26 mouse cellular contexts compared by ENCODE assay signal in genomic region chr6:113429965-113430364, GRCm38 (mm10). TPM values are rescaled to one million over a fixed set of nuclear protein-coding genes. Genes with fewer than 3 reads are reported as not detected.
DNase-seq lines count a peak whose midpoint lies in the region; ATAC-seq and TF ChIP-seq lines count a peak whose summit lies in the region.
"Had no signal": no experiment of that assay in that cellular context is flagged by ENCODE, and none has a peak within 500 bp of the region (broad histone marks: within the 10 kb centered on the region; RNA-seq: fewer than 3 reads in every experiment).

No protein-coding gene starts in this region.

- H3K27ac ChIP-seq in liver, adult 2 months (replicated peaks; ENCODE audit: insufficient read depth, low read depth, low read length): peak overlapping the region; percentile 82
- H3K27ac ChIP-seq in liver, embryonic 11.5 days (ENCODE audit: low read depth, low read length): no peak overlapping the region
- peak overlapping the region; percentile 52 for H3K27ac ChIP-seq in brown adipose tissue, adult 24 weeks (replicated peaks; ENCODE audit: low read depth, low read length)
- H3K27ac ChIP-seq in forebrain, embryonic 11.5 days (ENCODE audit: low read depth, low read length): no peak overlapping the region
- H3K27ac ChIP-seq: embryonic facial prominence, embryonic 10.5 days; embryonic facial prominence, embryonic 12.5 days; forebrain, embryonic 12.5 days had no signal

- TF ChIP-seq POLR2A in liver, adult 2 months (IDR thresholded peaks at IDR 0.05; ENCODE audit: extremely low read depth, insufficient read depth, low read length): no peak

- ATAC-seq in liver, embryonic 11.5 days (replicated peaks; ENCODE audit: low FRiP score): no peak
- ATAC-seq in megakaryocyte, adult 5-6 weeks (ENCODE audit: poor library complexity, severe bottlenecking): no peak
- no peak for ATAC-seq in forebrain, embryonic 11.5 days (replicated peaks; ENCODE audit: low FRiP score)
- ATAC-seq: CD4-positive, CD25-positive, alpha-beta regulatory T cell, adult 4 months; forebrain, embryonic 14.5 days; forebrain, postnatal 0 days had no signal

- H3K9me3 ChIP-seq in liver, embryonic 11.5 days (ENCODE audit: control insufficient read depth, low read length): no peaks in the 10 kb centered on the region
- peaks cover 4% of the 10 kb centered on the region for H3K9me3 ChIP-seq in megakaryocyte, embryonic 14.5 days
- H3K9me3 ChIP-seq in forebrain, embryonic 11.5 days (ENCODE audit: control insufficient read depth, low read length): no peaks in the 10 kb centered on the region; the same call in 1 of the 2 replicates
- H3K9me3 ChIP-seq: embryonic facial prominence, embryonic 10.5 days; embryonic facial prominence, embryonic 12.5 days had no signal

- H3K79me2 ChIP-seq in liver, adult 2 months (ENCODE audit: control insufficient read depth, insufficient read depth, low read length): peaks cover 28% of the 10 kb centered on the region; the same call in 1 of the 2 replicates

- H3K9ac ChIP-seq in liver, adult 2 months (ENCODE audit: low read depth, low read length): peak overlapping the region; percentile 82
- H3K9ac ChIP-seq in liver, embryonic 11.5 days (ENCODE audit: low read depth, low read length): no peak overlapping the region
- no peak overlapping the region for H3K9ac ChIP-seq in forebrain, embryonic 11.5 days (ENCODE audit: low read length)
- H3K9ac ChIP-seq: embryonic facial prominence, embryonic 12.5 days; forebrain, embryonic 12.5 days; forebrain, postnatal 0 days had no signal

- peaks cover 2% of the 10 kb centered on the region; the same call in 1 of the 2 replicates for H3K36me3 ChIP-seq in liver, adult 2 months (ENCODE audit: control insufficient read depth, insufficient read depth, low read length)
- H3K36me3 ChIP-seq in liver, embryonic 11.5 days (ENCODE audit: control insufficient read depth, insufficient read depth, low read length): no peaks in the 10 kb centered on the region
- no peaks in the 10 kb centered on the region for H3K36me3 ChIP-seq in megakaryocyte, embryonic 14.5 days (replicated peaks; ENCODE audit: low read length)
- H3K36me3 ChIP-seq in forebrain, embryonic 11.5 days (ENCODE audit: control insufficient read depth, insufficient read depth, low read length): no peaks in the 10 kb centered on the region
- H3K36me3 ChIP-seq: embryonic facial prominence, embryonic 10.5 days; embryonic facial prominence, embryonic 12.5 days; forebrain, embryonic 12.5 days; G1E had no signal

- 20% methylated on average over 3 of the region's 3 CpGs for WGBS in liver, adult 2 months
- WGBS in liver, embryonic 11.5 days: 58% methylated on average over 3 of the region's 3 CpGs
- 73% methylated on average over 3 of the region's 3 CpGs for WGBS in forebrain, embryonic 11.5 days

- H3K4me2 ChIP-seq in liver, embryonic 11.5 days: no peak overlapping the region
- H3K4me2 ChIP-seq in forebrain, embryonic 11.5 days (ENCODE audit: low read depth, low read length, severe bottlenecking): no peak overlapping the region
- H3K4me2 ChIP-seq: embryonic facial prominence, embryonic 12.5 days; forebrain, embryonic 12.5 days had no signal

- H3K4me1 ChIP-seq in liver, adult 2 months (ENCODE audit: control insufficient read depth, insufficient read depth, low read length): peaks cover 34% of the 10 kb centered on the region
- no peaks in the 10 kb centered on the region for H3K4me1 ChIP-seq in liver, embryonic 11.5 days (replicated peaks; ENCODE audit: control insufficient read depth, insufficient read depth, low read length)
- H3K4me1 ChIP-seq in megakaryocyte, embryonic 14.5 days: peaks cover 36% of the 10 kb centered on the region
- H3K4me1 ChIP-seq in brown adipose tissue, adult 24 weeks (ENCODE audit: control insufficient read depth, insufficient read depth, insufficient read length, low read length): no peaks in the 10 kb centered on the region
- H3K4me1 ChIP-seq in forebrain, embryonic 11.5 days (replicated peaks; ENCODE audit: control insufficient read depth, insufficient read depth, low read length): no peaks in the 10 kb centered on the region
- H3K4me1 ChIP-seq: embryonic facial prominence, embryonic 12.5 days; forebrain, embryonic 12.5 days had no signal

- no peaks in the 10 kb centered on the region for H3K27me3 ChIP-seq in liver, adult 2 months (ENCODE audit: control insufficient read depth, insufficient read depth, low read length)
- no peaks in the 10 kb centered on the region for H3K27me3 ChIP-seq in liver, embryonic 11.5 days (replicated peaks; ENCODE audit: control insufficient read depth, insufficient read depth, low read length)
- H3K27me3 ChIP-seq in megakaryocyte, embryonic 14.5 days (replicated peaks): peaks cover 28% of the 10 kb centered on the region
- no peaks in the 10 kb centered on the region for H3K27me3 ChIP-seq in forebrain, embryonic 11.5 days (ENCODE audit: control insufficient read depth, insufficient read depth, low read length)
- H3K27me3 ChIP-seq: embryonic facial prominence, embryonic 12.5 days; forebrain, embryonic 12.5 days had no signal

- no peak for TF ChIP-seq CTCF in liver, adult 2 months (IDR thresholded peaks at IDR 0.05; ENCODE audit: low read depth, low read length)

- H3K4me3 ChIP-seq in liver, adult 2 months (ENCODE audit: insufficient read depth, low read depth, low read length): peak overlapping the region; percentile 58
- no peak overlapping the region for H3K4me3 ChIP-seq in liver, embryonic 11.5 days (ENCODE audit: low read depth, low read length)
- peak overlapping the region; percentile 4 for H3K4me3 ChIP-seq in megakaryocyte, embryonic 14.5 days (replicated peaks)
- H3K4me3 ChIP-seq in brown adipose tissue, adult 24 weeks (ENCODE audit: insufficient read depth, low read depth, low read length): peak overlapping the region; percentile 68
- no peak overlapping the region for H3K4me3 ChIP-seq in forebrain, embryonic 11.5 days (ENCODE audit: low read depth, low read length)
- H3K4me3 ChIP-seq: embryonic facial prominence, embryonic 10.5 days; embryonic facial prominence, embryonic 12.5 days; forebrain, embryonic 12.5 days had no signal

- peak; percentile 80 for DNase-seq in liver, adult 2 months (ENCODE audit: extremely low read depth, low read depth, low spot score)
- DNase-seq in liver, embryonic 11.5 days (ENCODE audit: low spot score): no peak
- DNase-seq in neural tube, embryonic 10.5 days (ENCODE audit: extremely low spot score, low spot score): no peak
- no peak for DNase-seq in forebrain, embryonic 11.5 days (ENCODE audit: low spot score)
- DNase-seq: adrenal gland, adult 8-10 months; adrenal gland, postnatal 14 days; adrenal gland, postnatal 36 days; B cell, adult 2 months; cerebellum, adult 11 months; cerebellum, adult 18-20 months; cerebellum, adult 8-10 months; cerebellum, adult 9-11 months; cerebellum, postnatal 14 days; cerebellum, postnatal 36 days; forebrain, postnatal 0 days had no signal

RNA-seq across cellular contexts. Expression of gene Cidec, which starts 5.6 kb away (rescaled TPM):
- total RNA-seq in liver, adult 2 months (2014; rRNA removed): 0.92 and 1.5 TPM in 2 replicates
- polyA plus RNA-seq in liver, adult 2 months (2012; rRNA removed): 1.1 and 1.5 TPM in 2 replicates
- 0.26 TPM in 1 of 2 replicates, not detected in the other for polyA plus RNA-seq in liver, embryonic 11.5 days (2014; fragmentation: Nextera tagmentation; extraction: Ambion mirVana)
- polyA plus RNA-seq in megakaryocyte, embryonic 14.5 days (2012; ENCODE audit: insufficient read depth, low replicate concordance): not detected in 2 replicates
- total RNA-seq in megakaryocyte, adult 5-6 weeks (2015): not detected in 2 replicates
- not detected in 2 replicates for total RNA-seq in megakaryocyte, adult 5-6 weeks (2017)
- 797 and 1,047 TPM in 2 replicates for polyA plus RNA-seq in brown adipose tissue, adult 24 weeks (2012; ENCODE audit: insufficient read depth, insufficient read length, missing spikeins)
- not detected in 2 replicates for polyA plus RNA-seq in forebrain, embryonic 11.5 days (2014; fragmentation: Nextera tagmentation; extraction: Ambion mirVana)
- total RNA-seq: CH12.LX; forebrain, postnatal 0 days had no signal
- polyA plus RNA-seq: CD4-positive, CD25-positive, alpha-beta regulatory T cell, adult 4 months; cortical plate, adult 2 months; embryonic facial prominence, embryonic 10.5 days; embryonic facial prominence, embryonic 12.5 days; forebrain, embryonic 12.5 days; forebrain, embryonic 14.5 days; forebrain, postnatal 0 days; G1E had no signal

RNA-seq across cellular contexts. Expression of gene Rpusd3, which starts 10.8 kb away (rescaled TPM):
- 14.2 and 17.2 TPM in 2 replicates for total RNA-seq in liver, adult 2 months (2014; rRNA removed)
- 106 and 118 TPM in 2 replicates for polyA plus RNA-seq in liver, adult 2 months (2012; rRNA removed)
- 27.4 and 32.1 TPM in 2 replicates for polyA plus RNA-seq in liver, embryonic 11.5 days (2014; fragmentation: Nextera tagmentation; extraction: Ambion mirVana)
- 76.2 and 91.3 TPM in 2 replicates for polyA plus RNA-seq in megakaryocyte, embryonic 14.5 days (2012; ENCODE audit: insufficient read depth, low replicate concordance)
- total RNA-seq in megakaryocyte, adult 5-6 weeks (2015): 2.5 and 6.2 TPM in 2 replicates
- total RNA-seq in megakaryocyte, adult 5-6 weeks (2017): 2.5 and 3.0 TPM in 2 replicates
- 15.7 and 17.8 TPM in 2 replicates for polyA plus RNA-seq in brown adipose tissue, adult 24 weeks (2012; ENCODE audit: insufficient read depth, insufficient read length, missing spikeins)
- polyA plus RNA-seq in forebrain, embryonic 11.5 days (2014; fragmentation: Nextera tagmentation; extraction: Ambion mirVana): 26.7 and 28.5 TPM in 2 replicates

RNA-seq across cellular contexts. Expression of gene Jagn1, which starts 12.4 kb away (rescaled TPM):
- total RNA-seq in liver, adult 2 months (2014; rRNA removed): 20.2 and 26.6 TPM in 2 replicates
- 59.1 and 61.5 TPM in 2 replicates for polyA plus RNA-seq in liver, adult 2 months (2012; rRNA removed)
- polyA plus RNA-seq in liver, embryonic 11.5 days (2014; fragmentation: Nextera tagmentation; extraction: Ambion mirVana): 72.1 and 72.7 TPM in 2 replicates
- 1.5 and 10.3 TPM in 2 replicates for polyA plus RNA-seq in megakaryocyte, embryonic 14.5 days (2012; ENCODE audit: insufficient read depth, low replicate concordance)
- total RNA-seq in megakaryocyte, adult 5-6 weeks (2015): 34.2 and 43.6 TPM in 2 replicates
- 11.0 and 12.7 TPM in 2 replicates for total RNA-seq in megakaryocyte, adult 5-6 weeks (2017)
- polyA plus RNA-seq in brown adipose tissue, adult 24 weeks (2012; ENCODE audit: insufficient read depth, insufficient read length, missing spikeins): 34.1 and 34.8 TPM in 2 replicates
- polyA plus RNA-seq in forebrain, embryonic 11.5 days (2014; fragmentation: Nextera tagmentation; extraction: Ambion mirVana): 66.1 and 75.0 TPM in 2 replicates

RNA-seq across cellular contexts. Expression of gene Il17re, which starts 28.3 kb away (rescaled TPM):
- 0.46 TPM in 1 of 2 replicates, not detected in the other for total RNA-seq in liver, adult 2 months (2014; rRNA removed)
- polyA plus RNA-seq in liver, adult 2 months (2012; rRNA removed): 0.26 TPM in 2 replicates
- 0.74 and 1.5 TPM in 2 replicates for polyA plus RNA-seq in liver, embryonic 11.5 days (2014; fragmentation: Nextera tagmentation; extraction: Ambion mirVana)
- polyA plus RNA-seq in megakaryocyte, embryonic 14.5 days (2012; ENCODE audit: insufficient read depth, low replicate concordance): 1.0 TPM in 1 of 2 replicates, not detected in the other
- total RNA-seq in megakaryocyte, adult 5-6 weeks (2015): not detected in 2 replicates
- not detected in 2 replicates for total RNA-seq in megakaryocyte, adult 5-6 weeks (2017)
- polyA plus RNA-seq in brown adipose tissue, adult 24 weeks (2012; ENCODE audit: insufficient read depth, insufficient read length, missing spikeins): 5.9 and 8.7 TPM in 2 replicates
- polyA plus RNA-seq in forebrain, embryonic 11.5 days (2014; fragmentation: Nextera tagmentation; extraction: Ambion mirVana): 1.0 and 1.2 TPM in 2 replicates
- total RNA-seq: forebrain, postnatal 0 days had no signal
- polyA plus RNA-seq: forebrain, embryonic 14.5 days; G1E had no signal

RNA-seq across cellular contexts. Expression of gene Ttll3, which starts 40.9 kb away (rescaled TPM):
- total RNA-seq in liver, adult 2 months (2014; rRNA removed): 0.65 and 1.5 TPM in 2 replicates
- polyA plus RNA-seq in liver, adult 2 months (2012; rRNA removed): 1.7 TPM in 2 replicates
- 1.6 and 2.4 TPM in 2 replicates for polyA plus RNA-seq in liver, embryonic 11.5 days (2014; fragmentation: Nextera tagmentation; extraction: Ambion mirVana)
- polyA plus RNA-seq in megakaryocyte, embryonic 14.5 days (2012; ENCODE audit: insufficient read depth, low replicate concordance): 28.0 and 63.9 TPM in 2 replicates
- total RNA-seq in megakaryocyte, adult 5-6 weeks (2015): 6.2 and 7.2 TPM in 2 replicates
- total RNA-seq in megakaryocyte, adult 5-6 weeks (2017): 7.7 and 9.9 TPM in 2 replicates
- polyA plus RNA-seq in brown adipose tissue, adult 24 weeks (2012; ENCODE audit: insufficient read depth, insufficient read length, missing spikeins): 0.83 and 1.0 TPM in 2 replicates
- polyA plus RNA-seq in forebrain, embryonic 11.5 days (2014; fragmentation: Nextera tagmentation; extraction: Ambion mirVana): 5.1 and 6.0 TPM in 2 replicates

Comparison
In these comparisons a context has a peak if more than half of its experiments do, and no peak if none do; other contexts are left out.
1. H3K27ac ChIP-seq: peak in liver, adult 2 months (single experiment) and brown adipose tissue, adult 24 weeks (single experiment); none in liver, embryonic 11.5 days (single experiment) and forebrain, embryonic 11.5 days (single experiment).
2. H3K4me3 ChIP-seq: peak in liver, adult 2 months (single experiment), megakaryocyte, embryonic 14.5 days (single experiment) and brown adipose tissue, adult 24 weeks (single experiment); none in liver, embryonic 11.5 days (single experiment) and forebrain, embryonic 11.5 days (single experiment).
3. RNA of gene Cidec, which starts 5.6 kb away (polyA plus RNA-seq): 797 to 1,047 TPM in brown adipose tissue, adult 24 weeks; 1.1 to 1.5 TPM in liver, adult 2 months, 0.26 TPM in liver, embryonic 11.5 days, not detected in megakaryocyte, embryonic 14.5 days and not detected in forebrain, embryonic 11.5 days; every median in the first group is over 100 times any median in the second.